Mouse (Mus musculus) liver, adult 2 months (tissue): Measurements from ENCODE around the gene Il27ra. TPM values are rescaled to one million over a fixed set of nuclear protein-coding genes. Genes with fewer than 3 reads are reported as not detected.

Source experiments
- DNase-seq: peaks from one replicate; pipeline ENCODE4 v3.0.0-alpha.2; 2011; ENCODE audit warnings: low read depth, low spot score; ENCODE audit errors: extremely low read depth
- H3K27ac ChIP-seq: fragments of 200-500 bp; replicated peaks from 2 replicates; pipeline ENCODE4 v1.5.1; 2012; ENCODE audit warnings: low read depth, mild to moderate bottlenecking, control low read depth, inconsistent platforms, low read length; ENCODE audit not compliant: insufficient read depth
- H3K27me3 ChIP-seq: fragments of 200-500 bp; 2 replicates; pipeline ENCODE4 v1.6.1; 2012; ENCODE audit warnings: mild to moderate bottlenecking, moderate library complexity, low read length, inconsistent platforms; ENCODE audit not compliant: control insufficient read depth, insufficient read depth
- H3K36me3 ChIP-seq: fragments of 200-500 bp; 2 replicates; pipeline ENCODE4 v1.6.1; 2012; ENCODE audit warnings: low read length, inconsistent platforms; ENCODE audit not compliant: control insufficient read depth, insufficient read depth
- H3K4me1 ChIP-seq: fragments of 200-500 bp; 2 replicates; pipeline ENCODE4 v1.6.1; 2011; ENCODE audit warnings: low read length; ENCODE audit not compliant: control insufficient read depth, insufficient read depth
- H3K4me3 ChIP-seq: fragments of 200-500 bp; 2 replicates; pipeline ENCODE4 v1.5.1; 2011; ENCODE audit warnings: low read depth, mild to moderate bottlenecking, control low read depth, low read length, moderate library complexity; ENCODE audit not compliant: insufficient read depth
- H3K79me2 ChIP-seq: fragments of 200-500 bp; 2 replicates; pipeline ENCODE4 v1.6.1; 2012; ENCODE audit warnings: inconsistent platforms, mild to moderate bottlenecking, low read length, moderate library complexity; ENCODE audit not compliant: control insufficient read depth, insufficient read depth
- H3K9ac ChIP-seq: fragments of 200-500 bp; 2 replicates; pipeline ENCODE4 v1.6.1; 2012; ENCODE audit warnings: low read depth, mild to moderate bottlenecking, control low read depth, inconsistent platforms, low read length
- CTCF ChIP-seq: fragments of 200-500 bp; IDR thresholded peaks from 2 replicates; pipeline ENCODE4 v1.5.1; 2011; ENCODE audit warnings: low read depth, low read length, control low read depth
- POLR2A ChIP-seq: fragments of 200-500 bp; IDR thresholded peaks from 2 replicates; pipeline ENCODE4 v1.6.1; 2011; ENCODE audit warnings: low read length, control low read depth; ENCODE audit not compliant: insufficient read depth; ENCODE audit errors: extremely low read depth
- WGBS: fragments of 180-500 bp; shearing (Covaris S2); methylation state at CpG from one replicate; pipeline ENCODE4 v1.1.7; 2018; 5-methylcytosine and 5-hydroxymethylcytosine counted together
- polyA plus RNA-seq: library from polyadenylated mRNA; depleted of rRNA; stranded (reverse); fragments of >200 nt; gene quantifications from 2 replicates; pipeline ENCODE4 v1.2.3, GENCODE M21; 2012
- total RNA-seq: library from RNA; depleted of rRNA; stranded (reverse); fragments of >200 nt; gene quantifications from 2 replicates; pipeline ENCODE4 v1.2.3, GENCODE M21; 2014

The Il27ra gene
- total and polyA plus RNA-seq, 2 experiments: 1.5 to 2.1 TPM

- 65% methylated on average over 42 of the region's 42 CpGs for WGBS
- no peaks in the 10 kb centered on the region for H3K27me3 ChIP-seq
- DNase-seq: no peak
- no peaks in the 10 kb centered on the region for H3K79me2 ChIP-seq
- TF ChIP-seq CTCF (no peak), POLR2A (no peak)
- no peak overlapping the region for H3K4me3 ChIP-seq
- H3K36me3 ChIP-seq: no peaks in the 10 kb centered on the region
- H3K27ac ChIP-seq: no peak overlapping the region
- peaks cover 4% of the 10 kb centered on the region for H3K4me1 ChIP-seq
- no peak overlapping the region for H3K9ac ChIP-seq
Observed at GRCm38 (mm10) chr8:84084341-84085115, 42.1 kb upstream of the Il27ra start.

GRCm38 (mm10) chr8:84083829-84084241 lies 41.4 kb upstream of the Il27ra start:
- WGBS: 24% methylated on average over 8 of the region's 8 CpGs
- Histone ChIP-seq H3K36me3 (no peaks in the 10 kb centered on the region), H3K27ac (no peak overlapping the region)

DNA sequence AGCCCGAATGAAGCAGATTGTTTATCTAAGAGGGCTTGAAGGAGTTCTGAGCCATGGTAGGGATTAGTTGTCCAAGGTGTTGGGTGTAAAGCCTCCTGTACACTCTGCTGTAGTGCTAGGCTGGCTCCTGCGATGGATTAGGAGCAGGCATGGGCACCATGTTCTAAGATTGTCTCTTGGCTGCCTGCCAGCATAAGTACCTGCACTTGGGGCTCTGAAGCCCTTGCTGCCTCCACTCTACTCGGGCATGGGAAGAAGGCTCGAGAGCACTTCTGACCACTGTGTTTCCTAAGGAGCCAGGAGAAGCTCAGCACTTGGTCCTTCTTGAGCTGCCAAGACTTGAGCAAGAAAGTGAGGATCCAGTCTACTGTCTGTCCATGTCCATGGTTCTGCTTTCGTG lies 36.8 kb upstream of the Il27ra start:
- H3K36me3 ChIP-seq: no peaks in the 10 kb centered on the region
- peaks cover 14% of the 10 kb centered on the region; the same call in 1 of the 2 replicates for H3K79me2 ChIP-seq
- H3K27me3 ChIP-seq: no peaks in the 10 kb centered on the region
- no peak overlapping the region for H3K27ac ChIP-seq
- H3K4me3 ChIP-seq: no peak overlapping the region
- WGBS: 93% methylated on average over 5 of the region's 5 CpGs
- TF ChIP-seq CTCF: no peak
- no peak for TF ChIP-seq POLR2A
- H3K4me1 ChIP-seq: peaks cover 4% of the 10 kb centered on the region
- H3K9ac ChIP-seq: no peak overlapping the region
- DNase-seq: no peak

More at GRCm38 (mm10) chr8:84083829-84084241, 41.4 kb upstream of the Il27ra start:
- Histone ChIP-seq H3K9ac (no peak overlapping the region), H3K4me3 (no peak overlapping the region), H3K79me2 (no peaks in the 10 kb centered on the region), H3K27me3 (no peaks in the 10 kb centered on the region), H3K4me1 (peaks cover 4% of the 10 kb centered on the region)
- TF ChIP-seq CTCF: no peak
- no peak for TF ChIP-seq POLR2A
- peak; percentile 96 for DNase-seq

DNA sequence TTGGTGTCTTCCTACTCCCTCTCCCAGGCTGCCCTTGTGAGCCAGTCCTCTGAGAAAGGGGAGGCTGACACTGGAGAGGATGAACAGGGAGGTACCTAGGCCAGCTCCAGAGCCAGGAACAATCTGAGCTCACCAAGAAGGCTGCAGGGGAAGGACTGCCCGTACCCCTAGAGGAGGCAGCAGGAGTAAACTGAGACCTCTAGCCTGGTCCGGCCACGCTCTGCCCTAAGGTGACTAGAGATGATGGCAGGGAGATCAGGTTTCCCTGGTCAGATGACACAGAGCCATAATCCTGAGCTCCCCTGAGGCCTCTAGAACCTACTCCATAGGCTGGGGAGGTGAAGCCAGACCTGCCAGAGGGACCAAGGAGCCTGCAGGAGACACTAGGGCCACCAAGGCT lies 34.5 kb upstream of the Il27ra start:
- 89% methylated on average over 3 of the region's 3 CpGs for WGBS
- no peaks in the 10 kb centered on the region for H3K27me3 ChIP-seq
- TF ChIP-seq CTCF (no peak), POLR2A (no peak)

DNA sequence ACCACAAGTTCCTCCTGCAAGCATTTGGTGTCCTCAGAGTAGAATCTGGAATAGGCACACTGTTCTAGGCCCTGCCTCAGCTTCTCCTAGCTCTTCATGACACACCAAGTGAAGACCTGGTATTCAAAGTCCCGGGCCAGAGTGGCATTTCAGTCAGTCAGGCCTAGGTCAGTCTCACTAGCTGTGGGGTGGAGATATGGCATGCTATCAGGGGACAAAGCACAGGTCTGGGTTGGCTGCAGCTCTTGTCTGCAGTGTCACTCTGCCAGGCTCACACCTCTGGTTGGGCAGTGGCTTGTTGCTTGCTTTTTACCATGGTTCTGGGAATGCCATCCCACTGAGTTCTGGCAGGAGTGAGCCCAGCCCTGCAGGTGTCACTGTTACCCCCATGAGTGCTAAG lies 34.0 kb upstream of the Il27ra start:
- Histone ChIP-seq H3K79me2 (peaks cover 27% of the 10 kb centered on the region; the same call in 1 of the 2 replicates), H3K27me3 (no peaks in the 10 kb centered on the region), H3K4me1 (peaks cover 13% of the 10 kb centered on the region), H3K27ac (no peak overlapping the region), H3K36me3 (no peaks in the 10 kb centered on the region), H3K9ac (no peak overlapping the region), H3K4me3 (no peak overlapping the region)
- WGBS: 66% methylated on average over 1 of the region's 1 CpGs
- TF ChIP-seq POLR2A (no peak), CTCF (no peak)
- no peak for DNase-seq

More for the DNA sequence above, 34.5 kb upstream of the Il27ra start:
- DNase-seq: no peak
- no peaks in the 10 kb centered on the region for H3K36me3 ChIP-seq
- no peak overlapping the region for H3K9ac ChIP-seq
- H3K27ac ChIP-seq: no peak overlapping the region
- H3K4me3 ChIP-seq: no peak overlapping the region
- peaks cover 9% of the 10 kb centered on the region for H3K4me1 ChIP-seq
- peaks cover 27% of the 10 kb centered on the region; the same call in 1 of the 2 replicates for H3K79me2 ChIP-seq
